Mouse (Mus musculus): ENCODE results near the gene Dennd1b.

Gene Dennd1b

DNA sequence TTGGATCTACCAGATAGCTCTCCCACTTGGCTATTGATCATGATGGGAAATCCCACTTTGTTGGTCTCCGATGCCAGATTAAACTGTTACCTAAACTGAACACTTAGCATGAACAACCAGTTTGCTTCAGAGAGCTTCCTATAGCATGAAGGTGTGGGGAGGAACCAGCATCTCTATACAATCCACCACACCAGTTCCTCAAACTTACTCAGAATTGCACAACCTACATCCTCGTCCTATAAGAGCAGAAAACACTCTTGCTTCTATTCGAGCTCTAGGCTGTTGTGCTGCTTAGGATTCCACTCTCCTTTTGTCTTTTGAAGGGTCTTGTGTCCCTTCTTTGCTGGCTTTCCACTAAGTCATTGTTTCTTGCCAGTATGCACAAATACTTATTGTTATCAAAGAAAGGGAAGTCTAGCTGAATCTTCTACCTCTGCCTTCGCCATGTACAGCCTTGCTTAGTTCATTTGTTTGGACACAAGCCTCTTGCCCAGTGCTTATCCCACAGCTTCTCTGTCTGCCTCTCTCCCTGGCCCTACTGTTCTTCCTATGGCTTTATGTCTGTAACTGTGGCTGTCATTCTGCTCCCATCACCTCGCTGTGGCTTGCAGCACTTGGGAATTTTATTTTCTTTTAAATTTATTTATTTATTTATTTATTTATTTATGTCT, 52.0 kb downstream of the Dennd1b start:
- no peak for DNase-seq (ENCODE audit: extremely low spot score)

DNA sequence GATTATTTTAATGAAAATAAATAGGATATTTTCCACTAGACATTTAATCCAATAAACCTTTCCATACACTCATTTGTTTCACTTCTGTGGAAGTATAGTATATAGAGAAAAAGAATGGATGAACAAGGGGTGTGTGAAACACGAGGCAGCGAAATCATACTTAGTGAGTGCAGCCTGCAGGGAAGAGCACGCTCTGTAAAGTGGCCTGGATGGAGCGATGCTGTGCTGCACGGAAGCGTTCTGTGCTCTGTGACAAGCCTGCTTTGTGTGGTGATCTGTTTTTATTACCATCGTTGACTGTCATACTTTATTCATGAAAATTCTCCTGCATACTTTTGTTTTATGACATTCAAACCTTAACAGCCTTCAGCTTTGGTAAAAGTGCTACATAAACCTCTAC, 58.1 kb downstream of the Dennd1b start:
- no peak for DNase-seq (ENCODE audit: extremely low spot score)

DNA sequence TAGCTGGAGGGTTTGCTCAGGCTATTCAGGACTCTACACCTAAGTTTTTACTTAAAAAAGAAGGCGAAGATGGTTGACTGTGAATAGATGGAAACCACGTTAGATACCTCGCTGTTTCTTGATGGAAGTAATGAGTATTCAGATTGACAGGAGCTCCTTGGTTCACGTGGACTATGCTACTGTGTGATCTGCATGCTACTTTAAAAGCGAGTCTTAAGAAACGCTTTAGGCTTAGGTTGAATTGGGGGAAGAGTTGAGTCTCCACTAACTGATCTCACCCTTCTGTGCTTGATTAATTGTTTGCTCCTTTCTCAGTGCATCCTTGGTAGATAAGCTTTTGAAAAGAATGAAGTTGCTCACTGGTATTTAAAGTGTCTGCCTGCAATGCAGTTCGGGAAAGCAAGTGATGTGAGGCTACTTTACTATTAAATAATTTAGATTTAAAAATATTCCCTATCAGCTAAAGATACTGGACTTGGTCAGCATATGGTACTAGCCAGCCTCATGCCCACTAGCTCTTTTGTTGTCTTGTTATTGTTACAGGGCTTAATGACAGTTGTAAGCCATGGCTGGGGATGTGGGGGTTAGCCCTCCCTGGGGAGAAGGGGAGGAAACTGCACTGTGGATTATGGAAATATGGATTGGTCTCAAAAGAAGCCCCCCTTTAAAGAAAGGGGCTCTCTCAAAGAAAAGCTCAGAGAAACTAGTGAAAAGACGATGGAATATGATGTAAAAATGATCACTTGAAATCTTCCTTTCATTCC, 62.8 kb downstream of the Dennd1b start:
- DNase-seq (ENCODE audit: extremely low spot score) = no peak

DNA sequence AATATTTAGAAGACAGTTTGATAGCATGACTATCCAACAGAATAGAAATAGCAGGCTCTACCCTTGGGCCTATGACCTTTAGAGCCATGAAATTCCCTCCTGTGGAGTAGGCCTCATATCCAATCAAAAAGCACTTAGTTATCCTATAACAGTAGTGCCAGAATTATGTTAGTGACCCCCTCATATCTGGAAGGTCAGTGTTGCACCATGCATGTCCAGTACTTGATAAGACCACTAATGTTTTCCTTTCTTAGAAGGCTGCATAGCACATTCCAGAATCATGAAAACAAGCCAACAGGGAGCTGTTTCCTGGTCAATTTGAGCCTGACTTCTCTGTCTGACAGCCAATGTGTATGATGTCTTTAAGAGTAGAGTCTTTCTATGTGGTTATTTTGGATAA, 66.3 kb downstream of the Dennd1b start:
- DNase-seq (ENCODE audit: extremely low spot score) = no peak

DNA sequence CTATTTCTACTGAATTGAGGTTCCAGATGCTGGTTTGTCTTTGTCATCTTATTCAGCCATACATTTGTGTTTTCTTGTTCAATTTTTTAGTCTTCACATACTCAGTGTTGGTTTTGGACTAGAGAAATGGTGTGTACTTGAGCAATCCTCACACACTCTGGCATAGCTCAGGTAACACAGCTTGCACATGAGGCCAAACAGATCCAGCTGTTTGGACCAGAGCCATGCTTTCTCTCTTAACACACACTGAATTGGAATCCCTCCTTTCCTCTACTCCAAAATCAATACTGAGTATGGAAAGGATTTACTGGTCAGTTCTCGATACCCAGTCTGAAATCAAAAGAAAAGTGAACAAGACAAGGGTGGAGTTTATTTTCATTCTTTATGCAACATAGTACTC, 69.2 kb downstream of the Dennd1b start:
- DNase-seq (ENCODE audit: extremely low spot score) = no peak

DNA sequence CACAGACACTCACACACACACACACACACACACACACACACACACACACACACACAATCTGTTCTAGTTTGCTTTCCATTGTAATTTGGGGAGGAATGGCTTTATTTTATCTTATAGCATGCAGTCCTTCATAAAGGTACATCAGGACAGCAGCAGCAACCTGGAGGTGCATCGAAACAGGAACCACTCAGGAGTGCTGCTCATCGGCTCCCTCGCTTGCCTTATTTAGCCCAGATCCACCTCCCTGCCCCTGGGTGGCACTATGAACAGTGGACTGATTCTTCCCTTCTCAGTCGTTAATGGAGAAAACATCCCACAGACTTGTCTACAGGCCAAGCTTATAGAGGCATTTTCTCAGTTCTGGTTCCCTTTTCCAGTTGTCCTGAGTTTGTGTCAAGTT, 71.9 kb downstream of the Dennd1b start:
- DNase-seq (ENCODE audit: extremely low spot score) = no peak

DNA sequence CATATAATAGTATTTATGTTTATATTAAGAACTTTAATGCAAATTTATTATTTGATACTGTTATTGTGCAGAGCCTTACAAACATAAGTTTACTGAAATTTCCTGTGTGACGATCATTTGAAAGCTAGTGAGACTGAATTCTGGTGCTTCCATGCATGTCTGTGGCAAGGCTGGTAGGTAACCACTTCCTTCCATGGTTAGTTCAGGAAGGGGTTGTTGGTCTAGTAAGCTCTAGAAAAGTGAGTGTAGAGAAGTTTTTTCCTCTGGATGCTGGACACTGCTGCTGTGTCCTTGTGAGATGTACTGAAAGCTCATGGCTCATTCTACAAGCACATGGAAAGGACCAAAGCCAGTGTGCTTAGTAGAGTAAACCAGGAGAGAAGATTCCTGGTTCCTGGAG, 73.1 kb downstream of the Dennd1b start:
- no peak for DNase-seq (ENCODE audit: extremely low spot score)

DNA sequence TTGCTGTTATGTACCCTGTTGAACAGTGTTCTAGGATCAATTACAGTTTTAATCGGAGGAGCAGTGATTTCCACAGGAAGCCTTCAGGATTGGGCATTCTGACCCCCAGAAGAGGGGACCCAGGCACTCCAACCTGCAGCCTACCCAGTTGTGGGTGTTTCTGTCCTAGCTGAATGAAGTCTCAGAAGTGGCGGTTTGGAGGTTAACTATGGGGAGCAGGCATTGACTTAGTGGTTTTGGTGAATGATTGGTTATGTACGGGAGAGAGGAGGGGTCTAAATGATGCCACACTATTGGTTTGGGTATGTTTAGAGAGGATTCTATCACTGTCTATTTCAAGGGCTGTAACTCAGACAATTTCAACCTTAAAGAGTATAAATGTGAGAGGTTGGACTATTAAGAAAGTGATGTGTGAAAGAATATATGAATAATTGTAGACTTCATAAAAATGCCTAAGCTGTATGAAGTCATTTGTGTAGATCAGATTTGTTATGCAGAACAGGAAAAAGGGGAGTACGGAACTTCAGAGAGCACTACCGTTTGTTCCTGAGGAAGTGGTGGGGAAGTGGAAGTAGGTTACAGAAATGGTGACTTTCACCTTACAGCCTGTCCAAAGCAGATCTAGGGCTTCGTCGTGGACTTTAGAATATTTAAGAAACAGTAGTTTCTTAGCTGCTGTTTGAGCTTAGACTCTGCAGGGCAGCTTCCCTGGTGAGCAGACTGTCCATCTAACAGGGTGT, 73.7 kb downstream of the Dennd1b start:
- DNase-seq (ENCODE audit: extremely low spot score) = no peak

DNA sequence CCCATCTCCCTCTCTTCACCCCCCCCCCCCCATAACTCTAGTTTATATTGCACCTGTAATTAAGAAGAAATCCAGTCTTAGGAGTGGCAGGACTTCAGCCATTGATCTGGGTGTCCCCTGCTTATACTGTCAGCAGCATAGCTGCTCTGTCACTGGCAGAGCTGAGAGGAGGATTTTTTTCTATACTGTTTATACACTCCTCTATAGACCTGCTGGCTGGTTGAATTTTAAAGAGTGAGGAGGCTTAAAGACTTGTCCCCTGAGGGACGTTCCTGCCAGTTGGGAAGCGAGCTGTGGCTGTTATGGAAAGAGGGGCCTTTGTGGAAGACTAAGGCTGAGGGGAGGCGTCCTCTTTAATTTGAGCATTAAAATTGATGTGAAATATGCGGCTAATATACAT, 74.8 kb downstream of the Dennd1b start:
- DNase-seq (ENCODE audit: extremely low spot score) = no peak

DNA sequence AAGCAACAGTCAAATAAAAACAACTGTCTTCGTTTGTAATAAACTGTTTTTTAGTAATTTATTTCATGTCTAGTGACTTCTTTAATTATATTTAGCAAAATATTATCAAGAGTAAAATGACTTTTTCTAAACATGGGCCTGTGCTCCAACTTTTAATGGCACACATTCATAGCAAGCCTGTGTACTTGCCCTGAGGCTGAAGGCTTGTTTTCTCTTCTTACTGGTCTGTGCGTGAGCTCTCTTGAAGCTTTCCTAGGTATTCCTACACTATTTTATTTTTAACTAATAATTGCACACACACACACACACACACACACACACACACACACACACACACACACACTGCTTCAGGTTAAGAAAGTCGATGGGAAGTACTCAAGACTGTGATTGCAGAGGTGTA, 75.4 kb downstream of the Dennd1b start:
- no peak for DNase-seq (ENCODE audit: extremely low spot score)

DNA sequence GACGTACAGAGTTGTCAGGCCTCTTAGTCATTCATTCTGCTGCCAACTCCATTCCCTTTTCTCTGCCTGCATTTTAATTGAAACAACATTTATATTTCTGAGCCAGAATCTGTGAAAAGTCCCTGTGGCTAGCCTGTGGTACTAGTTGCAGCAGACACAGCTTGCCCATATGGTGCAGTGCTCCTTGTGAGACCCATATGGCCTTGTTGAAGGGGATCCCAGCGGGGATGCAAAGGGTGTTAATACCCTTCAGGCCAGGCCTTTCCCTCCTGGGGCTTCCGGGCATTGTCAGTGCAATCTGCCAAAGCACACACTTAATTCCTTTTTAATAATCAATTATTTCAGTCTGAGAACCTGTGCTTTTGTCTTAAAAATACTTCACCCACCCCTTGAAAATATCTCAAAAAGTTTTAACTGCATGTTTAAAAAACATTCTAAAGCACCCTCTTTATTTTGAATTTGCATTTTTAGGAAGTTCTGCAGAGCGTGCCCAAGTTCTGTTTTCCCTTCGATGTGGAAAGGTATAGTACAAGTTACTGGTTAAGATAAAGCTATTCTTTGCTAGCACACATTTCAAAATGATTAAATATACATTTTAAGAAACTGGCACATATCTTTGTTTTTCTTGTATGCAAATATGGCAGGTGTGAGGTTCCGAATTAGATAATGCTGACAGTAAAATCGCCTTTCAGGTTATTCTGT, 76.4 kb downstream of the Dennd1b start:
- DNase-seq (ENCODE audit: extremely low spot score) = no peak

DNA sequence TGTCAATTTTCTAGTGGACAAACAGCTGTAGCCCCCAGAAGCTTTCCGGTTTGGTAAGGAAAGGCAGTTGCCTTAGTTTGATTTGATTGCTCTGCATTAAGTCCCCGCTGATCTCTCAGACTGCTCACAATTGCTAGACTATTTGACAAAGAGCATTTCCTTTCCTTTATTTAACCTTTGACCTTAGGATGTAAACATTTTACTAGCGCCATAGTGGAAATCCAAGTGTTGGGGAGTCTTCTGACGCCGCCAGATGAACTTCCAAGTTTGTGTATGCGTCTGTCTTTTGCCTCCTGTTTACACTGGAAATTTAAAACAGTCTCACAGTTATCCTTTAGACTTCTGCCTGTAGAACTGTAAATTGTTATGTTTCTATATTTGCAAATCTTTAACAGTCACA, 85.8 kb downstream of the Dennd1b start:
- peak; percentile 19 for DNase-seq (ENCODE audit: extremely low spot score)

DNA sequence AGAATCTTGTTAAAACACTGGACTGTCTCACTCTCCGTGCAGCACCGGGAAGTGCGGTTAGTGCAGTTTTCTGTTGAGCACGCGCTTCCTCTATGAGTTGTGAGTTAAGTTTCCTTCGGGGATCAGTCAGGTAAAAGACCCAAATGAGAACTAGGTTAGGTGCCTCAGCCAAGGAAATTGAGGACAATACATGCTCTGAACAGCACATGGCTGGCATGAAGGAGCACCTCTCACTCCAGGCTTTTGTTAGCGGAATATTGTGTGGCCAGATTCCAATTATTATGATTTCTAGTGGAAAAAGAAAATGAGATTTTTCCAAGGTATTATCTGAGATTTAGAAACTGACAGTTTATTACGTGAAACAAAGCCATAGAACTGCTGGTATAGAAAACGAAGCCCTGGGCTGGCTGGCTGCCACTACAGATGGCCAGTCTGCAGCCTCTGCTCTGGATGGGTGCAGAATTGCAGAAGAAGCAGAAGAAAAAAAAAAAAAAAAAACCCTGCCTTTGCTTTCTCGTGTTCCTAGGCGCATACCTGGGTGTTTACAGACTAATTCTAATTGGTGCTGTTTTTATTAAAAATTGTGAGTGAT, 86.7 kb downstream of the Dennd1b start:
- no peak for DNase-seq (ENCODE audit: extremely low spot score)

DNA sequence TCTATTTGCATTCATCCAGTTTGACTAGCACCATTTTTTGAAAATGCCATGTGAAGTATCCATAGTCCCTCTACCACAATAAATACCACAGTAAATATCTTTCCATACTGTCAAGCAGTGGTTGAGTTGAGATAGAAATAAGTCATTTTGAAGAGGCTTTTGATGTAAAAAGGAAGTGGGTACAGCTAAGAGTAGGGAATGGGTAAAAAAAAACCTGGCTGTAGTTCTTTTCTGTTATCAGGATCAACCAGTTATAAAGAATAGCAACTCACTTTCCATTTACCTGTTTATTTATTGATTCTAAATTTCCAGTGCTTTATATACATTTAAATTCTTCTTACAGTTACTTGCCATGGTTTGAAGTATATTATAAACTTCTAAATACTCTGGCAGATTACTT, 89.8 kb downstream of the Dennd1b start:
- DNase-seq (ENCODE audit: extremely low spot score) = no peak

DNA sequence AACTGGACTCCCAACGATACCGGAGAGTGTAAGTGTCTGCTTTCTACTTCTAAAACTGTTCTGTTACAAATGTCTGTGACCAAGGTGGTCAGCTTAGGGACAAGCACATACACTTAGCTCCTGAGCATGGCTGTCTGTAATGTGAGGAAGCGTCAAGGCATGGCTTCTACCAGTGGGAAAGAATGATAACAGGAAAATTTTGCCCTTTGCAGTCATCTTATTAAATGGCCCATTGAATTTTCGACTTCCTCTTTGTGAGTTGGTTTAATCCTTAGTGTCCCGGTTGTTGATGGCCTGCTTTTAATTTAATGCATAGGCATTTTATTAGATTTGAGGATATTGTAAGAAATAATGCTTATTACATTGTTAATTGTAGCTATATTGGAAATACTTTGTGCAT, 97.1 kb downstream of the Dennd1b start:
- no peak for DNase-seq (ENCODE audit: extremely low spot score)

DNA sequence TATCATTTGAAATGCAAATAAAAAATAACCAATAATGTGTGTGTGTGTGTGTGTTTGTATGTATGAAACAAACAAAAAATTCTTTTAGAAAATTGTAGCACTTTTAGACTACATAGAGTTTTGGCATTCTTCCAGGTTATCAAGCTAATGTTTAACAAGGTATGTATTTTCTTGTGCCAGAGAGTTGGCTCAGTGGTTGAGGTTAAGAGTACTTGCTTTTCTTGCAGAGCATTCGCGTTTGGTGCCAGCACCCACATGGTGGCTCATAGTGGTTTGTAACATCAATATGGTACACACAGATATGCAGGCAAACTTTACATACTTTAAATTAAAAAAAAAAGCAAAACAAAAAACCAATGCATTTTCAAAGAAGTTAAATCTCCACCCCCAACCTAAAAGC, 101.5 kb downstream of the Dennd1b start:
- no peak for DNase-seq (ENCODE audit: extremely low spot score)

DNA sequence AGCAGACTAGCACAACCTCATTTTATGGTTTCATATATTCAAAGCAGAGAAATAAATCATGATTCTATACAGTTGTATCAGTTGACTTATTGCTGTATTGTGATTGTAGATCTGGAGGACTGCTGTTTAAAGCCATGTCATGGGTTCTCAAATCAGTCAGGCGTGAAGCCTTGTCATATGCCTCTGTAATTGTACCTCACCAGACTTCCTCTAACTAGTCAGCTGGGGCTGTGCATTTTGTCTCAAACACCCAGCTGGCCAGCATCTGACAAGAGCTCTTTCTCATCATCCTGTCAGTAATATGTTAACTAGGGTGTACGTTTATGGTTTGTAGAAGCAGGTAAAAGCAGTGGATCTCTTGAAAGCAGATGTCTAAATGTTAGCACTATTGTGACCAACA, 104.0 kb downstream of the Dennd1b start:
- DNase-seq (ENCODE audit: extremely low spot score) = no peak

DNA sequence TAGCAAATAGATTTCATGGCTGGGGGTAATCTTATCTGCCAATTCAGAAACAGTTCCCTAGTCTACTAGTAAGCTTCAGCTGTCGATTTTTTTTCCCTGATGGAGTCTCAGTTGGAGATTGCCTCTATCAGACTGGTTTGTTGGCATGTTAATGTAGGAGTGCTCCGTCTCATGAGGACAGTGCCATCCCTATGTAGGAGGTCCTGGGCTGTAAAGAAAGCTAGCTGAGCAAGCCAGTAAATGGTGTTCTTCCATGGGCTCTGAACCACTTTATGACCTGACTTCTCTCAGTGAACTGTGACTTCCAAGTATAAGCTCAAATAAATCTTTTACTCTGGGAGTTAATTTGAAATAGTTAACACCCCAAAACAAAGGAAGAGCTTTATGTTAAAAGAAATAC, 107.8 kb downstream of the Dennd1b start:
- DNase-seq (ENCODE audit: extremely low spot score) = no peak

DNA sequence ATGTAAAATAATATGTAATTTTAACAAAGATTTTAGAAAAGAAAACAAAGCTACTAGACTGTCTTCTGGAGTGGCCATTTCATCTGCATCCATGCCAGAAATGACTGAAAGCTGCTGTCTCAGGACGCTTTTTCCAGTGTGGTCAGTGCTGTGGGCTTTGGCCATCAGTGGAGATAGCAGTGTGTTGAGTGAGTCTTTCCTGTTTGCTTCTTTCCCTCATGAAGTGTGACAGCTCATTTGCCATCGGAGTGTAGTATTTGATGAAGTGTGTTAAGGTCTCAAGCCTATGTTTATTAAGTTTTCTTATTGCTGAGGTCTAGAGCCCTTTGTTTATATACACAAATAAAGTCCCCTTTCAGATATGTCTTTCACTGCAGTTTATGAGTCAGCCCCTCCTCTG, 112.4 kb downstream of the Dennd1b start:
- DNase-seq (ENCODE audit: extremely low spot score) = no peak

DNA sequence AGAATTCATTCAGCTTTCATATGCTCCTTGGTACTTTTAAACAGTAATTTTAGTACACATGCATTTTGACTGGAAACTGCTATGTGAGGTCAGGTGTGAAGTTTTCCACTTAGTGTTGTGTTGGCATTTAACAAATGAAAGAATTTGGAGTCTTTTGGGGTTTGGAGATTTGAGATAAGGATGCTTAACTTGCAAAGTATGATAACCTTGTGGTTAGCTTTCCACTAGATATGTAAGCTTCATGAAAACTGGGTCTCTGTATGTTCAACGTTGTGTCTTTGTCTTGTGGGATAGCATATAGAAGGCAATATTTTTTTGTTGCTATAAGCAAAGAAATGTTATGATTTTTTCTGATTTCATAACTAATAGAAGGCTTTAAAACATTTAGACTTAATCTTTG, 114.8 kb downstream of the Dennd1b start:
- no peak for DNase-seq (ENCODE audit: extremely low spot score)

DNA sequence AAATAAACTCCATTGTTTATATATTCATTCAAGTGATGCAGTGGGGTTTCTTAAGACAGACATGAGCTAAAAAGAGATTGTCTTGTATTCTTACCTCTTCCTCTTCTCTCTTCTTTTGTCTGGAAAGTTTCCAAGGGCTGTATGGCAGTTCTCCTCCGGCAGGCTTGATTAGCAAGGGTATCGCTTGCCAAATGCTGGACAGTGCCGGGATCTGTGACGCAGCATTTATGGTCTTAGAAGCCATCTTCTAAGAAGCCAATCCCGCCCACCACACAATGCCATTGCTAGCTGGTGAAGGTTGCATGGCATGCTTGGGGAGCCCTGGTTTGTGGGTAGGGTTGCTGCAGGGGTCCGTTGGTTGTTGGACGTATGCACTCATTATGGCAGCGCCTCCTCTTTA, 115.8 kb downstream of the Dennd1b start:
- DNase-seq (ENCODE audit: extremely low spot score) = no peak

DNA sequence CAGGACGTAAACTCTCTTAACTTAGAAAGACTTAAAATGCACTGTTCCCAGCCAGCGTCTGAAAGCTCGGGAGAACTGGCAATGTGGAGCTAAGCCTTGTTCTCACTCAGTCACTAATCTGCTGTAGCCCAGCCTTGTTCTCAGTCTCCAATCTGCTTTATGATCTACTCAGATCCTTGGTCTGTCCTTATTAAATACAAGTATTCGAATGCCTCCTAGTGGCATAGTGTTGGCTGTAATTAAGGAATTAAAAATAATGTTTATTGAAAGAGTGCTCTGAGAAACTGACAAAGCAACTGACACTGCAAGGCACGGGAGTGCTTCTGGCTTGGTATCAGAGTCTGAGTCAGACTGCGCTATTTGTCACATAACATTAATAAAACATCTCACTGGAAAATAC, 116.3 kb downstream of the Dennd1b start:
- no peak for DNase-seq (ENCODE audit: extremely low spot score)
